Mouse (Mus musculus): ENCODE measurements around the gene Kctd3. TPM values are rescaled to one million over a fixed set of nuclear protein-coding genes. Genes with fewer than 3 reads are reported as not detected.

The Kctd3 gene
- total RNA-seq, 4 experiments from 2014 or later = 72.1 to 93.0 (median 81.4) TPM

GRCm38 (mm10) chr1:189010671-189011070, 3.0 kb upstream of the Kctd3 start:
- no peak for DNase-seq (ENCODE audit: low spot score in 2 of 2)

GRCm38 (mm10) chr1:189007980-189008324, 311 bp upstream of the Kctd3 start:
- no peak for DNase-seq (ENCODE audit: low spot score in 2 of 2)

- no peak for DNase-seq (ENCODE audit: low spot score in 2 of 2)
Measured at GRCm38 (mm10) chr1:189006826-189007225, 815 bp downstream of the Kctd3 start.

DNA sequence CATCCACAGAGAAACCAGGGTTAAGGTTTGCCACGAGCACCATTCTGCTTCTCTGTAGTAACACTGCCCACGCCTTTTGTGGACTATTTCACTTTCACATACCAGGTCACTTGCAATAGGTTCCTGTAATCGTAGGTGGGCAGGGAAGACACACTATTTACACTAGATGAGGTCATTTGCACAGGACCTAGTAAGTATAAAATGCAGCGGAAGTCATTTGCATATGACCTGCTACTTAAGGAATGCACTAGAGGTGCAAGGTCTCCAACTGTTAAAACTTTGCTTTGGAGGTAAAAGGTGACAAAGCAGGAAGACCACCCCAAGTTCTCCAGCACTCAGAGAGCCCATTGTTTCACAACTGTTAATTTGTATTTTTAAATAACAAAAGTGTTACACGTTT, 1.4 kb downstream of the Kctd3 start:
- no peak for DNase-seq (ENCODE audit: low spot score in 2 of 2)

DNA sequence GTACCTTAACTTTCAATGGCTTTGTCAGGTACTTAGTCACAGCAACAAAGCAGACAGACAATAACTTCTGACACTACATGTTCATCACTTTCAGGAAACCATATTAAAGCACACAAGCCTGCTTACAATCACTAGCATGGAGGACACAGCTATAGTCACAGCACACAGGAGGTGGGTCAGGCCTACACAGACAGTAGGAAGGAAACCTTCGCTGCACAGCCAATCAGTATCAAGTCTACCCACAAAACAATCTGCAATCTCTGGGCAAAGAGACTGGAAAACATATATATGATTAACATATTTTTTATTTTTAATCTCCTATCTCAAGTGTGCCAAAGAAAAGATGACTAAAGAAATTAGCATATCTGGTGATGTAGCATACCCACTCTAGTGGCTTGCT, 2.9 kb downstream of the Kctd3 start:
- DNase-seq (ENCODE audit: low spot score in 2 of 2) = no peak

GRCm38 (mm10) chr1:189001815-189002214, 5.8 kb downstream of the Kctd3 start:
- DNase-seq (ENCODE audit: low spot score in 2 of 2) = no peak

DNA sequence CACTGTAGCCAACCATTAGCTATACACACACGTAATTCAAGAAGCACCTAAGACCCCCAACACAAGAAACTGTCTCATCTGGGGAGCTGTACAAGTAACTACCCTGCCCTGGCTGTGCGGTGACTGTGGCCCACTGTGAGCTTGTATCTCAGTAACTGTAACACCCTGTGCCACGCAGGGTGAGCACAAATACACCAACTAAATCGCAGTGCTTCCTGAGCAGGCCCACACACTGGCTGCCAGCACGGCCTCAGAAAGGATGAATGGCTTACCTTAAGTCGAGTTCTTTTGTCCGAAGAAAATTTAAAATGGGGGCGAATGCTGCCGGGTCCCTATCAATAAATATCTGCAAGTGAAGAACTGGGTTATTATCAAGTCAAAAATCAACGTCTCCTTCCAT, 7.7 kb downstream of the Kctd3 start:
- DNase-seq (ENCODE audit: low spot score in 2 of 2) = no peak

- no peak for DNase-seq (ENCODE audit: low spot score in 2 of 2)
Measured at GRCm38 (mm10) chr1:188997921-188998320, 9.7 kb downstream of the Kctd3 start.

DNA sequence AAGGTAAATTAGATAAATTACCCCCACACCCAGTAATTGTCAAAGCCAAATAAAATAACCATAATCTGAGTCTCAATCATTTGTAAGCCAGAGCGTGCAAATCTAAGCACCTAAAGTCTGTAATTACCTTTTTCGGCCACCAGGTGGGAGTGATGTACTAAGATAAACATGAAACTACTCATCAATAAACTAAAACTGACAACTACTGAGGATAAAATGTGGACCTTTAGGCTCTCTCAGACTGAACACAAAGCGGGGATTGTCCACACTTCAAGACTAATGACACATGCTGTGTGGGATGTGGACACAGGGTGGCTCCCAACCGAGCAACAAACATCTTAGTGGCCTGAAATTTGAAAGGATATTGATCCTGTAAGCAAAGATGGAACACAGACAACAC, 14.4 kb downstream of the Kctd3 start:
- DNase-seq (ENCODE audit: low spot score in 2 of 2) = no peak

DNA sequence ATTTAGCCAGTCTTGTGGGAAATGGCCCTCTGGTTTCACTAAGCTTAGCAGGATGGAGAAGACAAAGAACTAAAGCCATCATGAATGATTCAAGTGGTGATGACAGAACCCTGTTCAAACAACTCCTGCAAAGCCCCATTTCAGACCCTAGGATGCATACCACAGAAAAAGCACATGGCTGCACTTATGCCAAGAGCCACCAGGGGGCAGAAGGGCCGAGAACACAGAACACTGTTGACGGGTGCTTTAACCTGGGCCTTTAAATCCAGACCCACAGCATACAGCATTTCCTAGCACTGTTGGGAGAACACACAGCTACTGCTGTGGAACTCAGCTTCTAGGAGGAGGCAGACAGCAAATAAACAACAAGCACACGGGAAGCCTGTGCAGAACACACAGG, 27.6 kb downstream of the Kctd3 start:
- peak in 1 of 2 experiments; percentile 58 for DNase-seq (ENCODE audit: low spot score in 2 of 2)

- DNase-seq (ENCODE audit: low spot score in 2 of 2) = no peak
Measured at GRCm38 (mm10) chr1:188973926-188974325, 33.7 kb downstream of the Kctd3 start.

DNA sequence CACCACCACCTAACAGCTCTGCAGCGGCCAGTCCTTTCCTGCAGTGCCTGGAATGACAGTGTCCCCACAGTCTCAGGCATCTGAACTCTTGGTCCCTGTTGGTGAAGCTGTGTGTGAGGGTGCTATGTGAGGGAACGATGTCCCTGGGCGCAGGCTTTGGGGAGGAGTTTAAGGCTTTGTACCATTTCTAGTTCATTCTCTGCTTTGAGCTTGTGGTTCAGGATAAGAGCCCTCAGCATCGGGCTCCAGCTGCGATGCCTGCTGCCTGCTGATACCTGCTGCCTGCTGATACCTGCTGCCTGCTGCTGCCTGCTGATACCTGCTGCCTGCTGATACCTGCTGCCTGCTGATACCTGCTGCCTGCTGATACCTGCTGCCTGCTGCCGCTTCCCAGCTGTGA, 34.6 kb downstream of the Kctd3 start:
- no peak for DNase-seq (ENCODE audit: low spot score in 2 of 2)

GRCm38 (mm10) chr1:188952501-188952900, 55.1 kb downstream of the Kctd3 start:
- DNase-seq (ENCODE audit: low spot score in 2 of 2) = no peak

DNA sequence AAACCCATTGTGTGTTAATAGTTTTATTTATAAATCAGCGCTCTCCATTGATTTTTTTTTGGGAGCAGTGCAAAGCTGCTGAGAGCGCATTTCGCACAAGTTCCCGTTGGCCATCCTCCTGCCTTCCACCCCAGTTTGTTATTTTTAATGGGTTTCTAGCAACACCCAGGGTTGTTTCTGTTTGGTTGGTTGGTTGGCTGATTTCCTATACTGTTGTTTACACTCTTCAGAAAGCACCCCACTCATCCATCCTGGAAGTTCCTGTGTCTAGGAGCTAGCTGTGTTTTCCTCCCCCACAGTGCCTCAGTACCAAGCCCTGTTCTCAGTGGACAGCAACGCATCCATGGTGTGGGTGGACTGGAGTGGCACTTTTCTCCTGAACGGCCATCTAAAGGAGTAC, 56.5 kb downstream of the Kctd3 start:
- no peak for DNase-seq (ENCODE audit: low spot score in 2 of 2)

GRCm38 (mm10) chr1:188948276-188948675, 59.4 kb downstream of the Kctd3 start:
- DNase-seq (ENCODE audit: low spot score in 2 of 2) = no peak

DNA sequence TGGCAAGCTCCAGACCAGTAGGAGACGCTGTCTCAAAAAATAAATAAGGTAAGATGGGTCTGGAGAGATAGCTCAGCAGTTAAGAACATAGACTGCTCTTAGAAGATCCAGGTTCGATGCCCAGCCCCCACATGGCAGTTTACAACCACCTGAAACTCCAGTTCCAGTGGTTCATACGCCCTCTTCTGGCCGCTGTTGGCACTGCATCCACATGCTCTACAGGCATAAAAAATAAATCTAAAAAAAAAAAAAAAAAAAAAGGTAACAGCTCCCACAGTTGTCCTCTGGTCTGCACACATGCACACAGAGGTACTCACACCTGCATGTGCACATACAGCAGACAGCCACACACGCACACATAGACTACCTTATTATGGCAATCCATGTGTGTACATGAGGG, 59.8 kb downstream of the Kctd3 start:
- no peak for DNase-seq (ENCODE audit: low spot score in 2 of 2)

- no peak for DNase-seq (ENCODE audit: low spot score in 2 of 2)
Measured at GRCm38 (mm10) chr1:188946849-188947248, 60.8 kb downstream of the Kctd3 start.

- DNase-seq (ENCODE audit: low spot score in 2 of 2) = no peak
Measured at GRCm38 (mm10) chr1:188945326-188945725, 62.3 kb downstream of the Kctd3 start.

DNA sequence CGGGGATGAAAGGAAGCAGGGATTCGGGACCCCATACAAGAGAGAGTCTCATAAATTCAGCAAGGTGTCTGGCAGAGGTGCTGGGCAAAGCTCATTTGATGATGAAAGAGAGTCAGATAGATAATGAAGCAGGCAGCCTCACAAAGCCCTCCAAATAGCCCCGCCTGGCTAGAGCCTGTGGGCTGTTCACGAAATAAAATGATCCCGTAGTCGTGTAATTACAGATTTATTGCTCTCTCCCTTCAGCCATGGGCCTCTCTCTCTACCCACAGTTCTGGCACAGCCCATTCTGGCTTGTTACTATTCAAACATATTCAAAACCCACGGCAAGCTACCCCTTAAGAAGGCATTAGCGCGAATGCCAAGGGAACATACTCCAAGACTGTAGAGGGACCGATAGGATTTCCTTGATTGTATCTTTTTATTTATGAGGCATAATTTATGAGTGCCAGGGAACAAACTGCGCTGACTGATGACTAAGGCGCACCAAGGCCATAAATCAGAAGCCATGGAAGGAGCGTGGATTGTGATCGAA, 70.3 kb downstream of the Kctd3 start:
- no peak for DNase-seq (ENCODE audit: low spot score in 2 of 2)

Measured in left cerebral cortex, adult 8-10 months (tissue).